Mouse (Mus musculus): ENCODE results near the gene Usb1.
A peak's percentile ranks its signal among the peaks of the same experiment; 100 is the strongest.

Gene Usb1

DNA sequence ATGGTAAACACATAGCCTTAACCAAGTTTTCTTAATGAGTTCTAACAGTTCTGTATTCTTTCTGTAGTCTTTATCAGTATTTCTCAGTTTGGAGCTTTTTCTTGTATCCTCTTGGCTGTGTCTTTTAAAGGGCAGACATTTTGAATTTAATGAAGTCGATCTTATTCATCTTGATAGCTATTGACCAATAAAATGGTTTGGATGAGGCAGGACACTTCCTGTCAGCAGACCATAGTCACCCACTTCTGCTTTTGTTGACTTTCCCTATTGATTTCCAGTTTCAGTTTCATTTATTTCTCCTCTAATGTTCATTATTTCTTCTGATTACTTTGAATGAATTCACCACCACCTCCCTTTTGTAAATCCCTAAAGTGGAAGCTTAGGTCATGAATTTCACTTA, 3.6 kb downstream of the Usb1 start:
- DNase-seq (ENCODE audit: low spot score in 2 of 2): no peak

DNA sequence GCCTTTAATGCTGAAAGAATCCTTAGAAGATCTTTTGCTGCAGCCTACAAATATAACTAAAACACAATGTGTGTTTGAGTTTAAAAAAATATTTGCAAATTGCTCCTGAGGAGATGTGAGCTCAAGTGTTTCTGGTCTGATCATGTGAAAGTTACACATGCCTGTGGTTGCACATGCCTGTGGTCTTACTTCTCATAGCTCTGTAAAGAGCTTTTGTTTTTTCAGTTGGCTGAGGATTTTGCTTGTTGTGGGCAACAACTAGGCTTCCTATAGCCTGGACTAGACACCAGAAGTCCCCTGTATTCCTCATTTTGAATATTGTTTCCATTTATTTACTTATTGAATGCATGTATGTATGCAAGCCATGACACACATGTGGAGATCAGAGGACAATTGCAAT, 4.3 kb downstream of the Usb1 start:
- no peak for DNase-seq (ENCODE audit: low spot score in 2 of 2)

DNA sequence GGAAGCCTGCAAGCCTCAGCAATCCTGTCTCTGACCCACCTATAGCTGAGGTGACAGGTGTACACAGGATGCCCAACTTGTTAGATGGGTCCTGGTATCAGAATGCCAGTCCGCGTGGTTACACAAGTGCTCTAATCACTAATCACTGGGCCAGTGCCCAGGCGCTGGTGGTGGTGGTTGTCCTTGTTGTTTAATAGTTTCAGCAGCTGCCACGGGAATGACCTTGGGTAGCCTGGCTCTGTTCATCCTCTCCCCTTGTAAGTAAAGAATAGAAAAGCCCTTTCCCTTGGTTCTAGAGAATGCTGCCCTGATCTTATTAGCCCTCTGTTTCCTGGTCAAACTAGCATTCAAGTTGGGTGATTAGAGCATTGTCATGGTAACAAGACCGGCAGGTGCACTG, 9.6 kb downstream of the Usb1 start:
- DNase-seq (ENCODE audit: low spot score in 2 of 2): no peak

DNA sequence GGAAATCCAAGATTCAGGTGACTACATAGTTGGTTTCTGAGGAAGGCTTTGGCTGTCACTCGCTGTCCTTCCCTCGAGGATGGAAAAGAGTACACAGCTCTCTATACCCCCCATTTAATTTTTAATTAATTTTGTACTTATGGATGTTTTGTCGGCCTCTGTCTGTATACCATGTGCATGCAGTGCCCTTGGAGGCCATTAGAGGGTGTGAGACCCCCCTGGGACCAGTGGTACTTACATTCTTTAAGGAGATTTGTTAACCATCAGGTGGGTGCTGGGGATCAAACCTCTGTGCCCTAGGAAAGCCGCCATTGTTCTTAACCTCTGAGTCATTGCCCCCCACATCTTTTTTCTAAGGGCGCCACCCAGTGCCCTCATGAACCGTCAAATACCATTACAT, 12.6 kb downstream of the Usb1 start:
- DNase-seq (ENCODE audit: low spot score in 2 of 2): no peak

DNA sequence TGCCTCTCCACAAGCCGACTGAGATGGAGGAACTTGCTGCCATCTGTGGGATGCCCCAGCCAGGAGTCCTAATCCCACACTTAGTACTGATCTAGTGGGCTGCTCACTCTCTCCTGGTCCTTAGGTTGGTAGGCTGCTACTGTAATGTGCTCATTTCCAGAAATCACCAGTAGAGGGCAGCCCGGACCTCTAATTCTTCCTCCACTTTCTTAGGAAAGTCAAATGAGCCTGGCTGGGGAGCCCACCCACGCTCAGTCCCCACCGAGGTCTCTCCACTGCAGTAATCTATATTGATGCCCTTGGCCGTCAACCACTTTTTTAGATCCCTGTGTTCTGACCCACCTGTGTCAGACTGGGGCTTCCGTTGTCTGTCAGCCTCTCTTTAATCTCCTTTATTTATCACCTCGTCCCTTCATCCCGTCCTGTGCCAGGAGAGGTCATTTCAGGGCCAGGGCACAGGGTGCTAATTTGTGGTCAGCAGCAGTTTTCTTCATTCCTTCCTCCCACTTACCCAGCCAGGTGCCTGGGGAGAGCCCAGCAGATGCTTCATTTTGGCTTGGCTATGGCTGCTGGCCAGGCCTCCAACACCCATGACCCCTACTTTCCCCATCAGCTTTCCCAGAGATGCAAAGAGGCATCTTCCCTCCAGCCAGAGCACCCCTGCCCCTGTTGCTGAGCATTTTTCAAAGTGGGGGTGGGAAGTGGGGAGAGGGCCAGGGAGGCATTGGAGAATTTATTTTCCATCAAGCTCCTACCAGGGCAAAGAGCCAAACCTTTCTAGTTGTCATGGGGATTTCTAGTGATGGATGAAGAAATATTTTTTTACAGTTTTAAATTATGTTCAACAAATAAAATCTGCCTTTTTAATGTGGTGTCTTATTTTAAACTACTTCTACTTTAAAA, 14.8 kb downstream of the Usb1 start:
- DNase-seq (ENCODE audit: low spot score in 2 of 2): peak in 1 of 2 experiments; percentile 76

DNA sequence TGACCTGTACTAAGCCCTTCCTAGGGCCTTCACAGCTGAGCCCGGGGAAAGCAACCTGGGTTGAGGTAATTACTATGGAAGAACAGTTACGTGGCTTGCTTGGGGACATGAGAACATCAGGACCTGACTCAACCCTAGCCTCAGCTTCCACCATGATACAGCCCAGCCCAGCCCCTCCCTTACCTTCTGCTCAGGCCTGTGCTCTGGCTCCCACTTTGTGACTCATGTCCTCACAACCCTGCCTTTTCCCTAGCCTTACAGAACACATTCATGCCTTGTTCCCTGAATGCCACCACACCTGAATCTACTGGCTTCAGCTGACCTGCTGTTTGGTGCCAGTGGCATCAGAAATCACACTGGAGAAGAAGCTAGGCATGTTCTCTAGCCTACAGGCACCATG, 16.3 kb downstream of the Usb1 start:
- no peak for DNase-seq (ENCODE audit: low spot score in 2 of 2)

DNA sequence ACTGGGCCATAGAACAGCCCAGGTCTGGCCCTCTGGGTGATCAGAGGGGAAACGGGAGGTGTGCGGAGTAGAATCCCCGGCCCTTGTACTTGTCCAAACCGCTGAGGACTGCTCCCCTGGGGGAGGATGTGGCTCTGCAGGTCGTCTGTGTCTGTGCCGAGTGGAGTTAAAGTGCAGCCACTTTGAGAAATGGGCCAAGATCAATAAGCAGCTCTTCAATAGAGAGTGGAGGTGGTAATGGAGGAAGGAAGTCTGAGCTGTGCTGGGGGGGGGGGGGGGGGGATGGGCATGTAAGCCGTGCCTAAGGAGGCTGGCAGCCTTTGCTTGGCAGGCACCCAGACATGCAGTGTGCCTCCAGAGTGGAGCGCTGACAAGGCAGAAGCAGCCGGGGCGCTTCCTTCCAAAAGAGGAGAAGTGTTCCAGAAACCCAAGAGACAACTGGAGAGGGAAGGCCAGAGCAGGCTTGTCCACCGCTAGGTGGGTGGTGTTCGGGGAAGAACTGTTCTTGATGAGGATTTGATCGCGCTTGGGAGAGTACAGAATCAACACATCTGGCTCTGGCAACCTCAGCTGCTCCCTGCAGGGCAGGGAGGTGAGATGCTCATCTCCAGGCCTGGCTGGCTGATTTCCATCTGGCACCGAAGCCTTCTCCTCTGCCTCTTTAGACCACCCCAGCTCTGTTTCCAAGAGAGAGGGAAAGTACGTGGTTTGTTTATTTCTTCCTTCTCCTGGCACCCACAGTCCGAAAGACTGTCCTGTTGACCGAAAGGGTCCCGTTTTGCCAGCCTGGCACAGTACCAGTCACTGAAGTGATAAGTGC, 16.9 kb downstream of the Usb1 start:
- DNase-seq (ENCODE audit: low spot score in 2 of 2): peak in 1 of 2 experiments; percentile 52

DNA sequence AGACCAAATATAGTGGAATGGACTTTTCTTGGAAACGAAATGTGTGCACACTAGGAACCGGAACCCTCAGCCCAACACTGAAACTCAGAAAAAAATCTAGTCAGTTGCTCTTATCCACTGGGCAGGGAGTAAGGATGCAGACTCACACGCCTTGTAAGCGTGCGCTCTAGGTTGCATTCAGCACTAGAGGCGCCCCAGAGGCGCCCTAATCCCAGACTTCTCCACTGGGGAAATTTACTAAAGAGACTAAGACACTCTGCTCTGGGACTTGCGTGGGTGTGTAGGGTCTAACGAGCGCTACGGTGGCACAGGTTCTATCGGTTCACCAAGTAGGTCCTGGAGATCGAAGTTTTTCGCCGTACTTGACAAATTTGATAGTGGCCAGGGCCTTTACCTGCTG, 19.4 kb downstream of the Usb1 start:
- DNase-seq (ENCODE audit: low spot score in 2 of 2): no peak

DNA sequence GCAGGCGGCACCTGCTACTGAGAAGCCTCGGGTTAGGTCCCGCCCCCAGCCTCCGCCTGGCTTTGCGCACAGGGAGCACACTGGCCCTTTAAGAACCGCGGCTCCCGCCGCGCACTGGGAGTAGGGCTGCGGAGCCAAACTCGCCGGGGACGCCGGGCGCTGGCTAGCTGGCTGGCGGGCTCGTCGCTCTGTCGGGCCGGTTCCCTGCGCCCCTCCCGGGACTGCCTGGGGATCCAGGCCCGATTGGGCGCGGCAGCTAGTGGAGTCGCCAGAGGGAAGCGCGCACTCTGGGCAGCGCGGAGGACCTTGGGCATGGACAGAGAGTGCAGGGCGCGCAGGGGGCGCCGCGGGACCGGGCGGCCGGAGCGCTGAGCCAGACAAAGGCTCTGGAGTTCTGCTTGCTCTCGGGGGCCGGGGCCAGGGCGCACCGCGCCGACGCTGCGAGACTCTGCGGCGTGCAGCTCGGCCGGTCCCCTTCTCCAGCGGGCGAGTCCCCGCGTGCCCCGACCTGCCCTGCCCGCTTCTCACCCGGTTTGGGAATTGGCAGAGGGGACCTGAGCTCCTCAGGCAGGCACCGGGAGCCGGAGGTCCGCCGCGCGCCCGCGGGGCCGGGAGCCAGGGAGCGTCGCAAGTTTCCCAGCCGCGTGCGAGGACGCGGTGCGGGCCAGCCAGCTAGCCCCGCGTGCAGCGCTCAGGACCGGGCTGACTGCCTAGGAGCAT, 20.2 kb downstream of the Usb1 start, which contains the start of gene Mmp15:
Gene Mmp15, plus strand, starts transcription at position 118 of the 720 bp plus-strand sequence.
- peak; percentile 67 to 76 for DNase-seq (ENCODE audit: low spot score in 2 of 2)

DNA sequence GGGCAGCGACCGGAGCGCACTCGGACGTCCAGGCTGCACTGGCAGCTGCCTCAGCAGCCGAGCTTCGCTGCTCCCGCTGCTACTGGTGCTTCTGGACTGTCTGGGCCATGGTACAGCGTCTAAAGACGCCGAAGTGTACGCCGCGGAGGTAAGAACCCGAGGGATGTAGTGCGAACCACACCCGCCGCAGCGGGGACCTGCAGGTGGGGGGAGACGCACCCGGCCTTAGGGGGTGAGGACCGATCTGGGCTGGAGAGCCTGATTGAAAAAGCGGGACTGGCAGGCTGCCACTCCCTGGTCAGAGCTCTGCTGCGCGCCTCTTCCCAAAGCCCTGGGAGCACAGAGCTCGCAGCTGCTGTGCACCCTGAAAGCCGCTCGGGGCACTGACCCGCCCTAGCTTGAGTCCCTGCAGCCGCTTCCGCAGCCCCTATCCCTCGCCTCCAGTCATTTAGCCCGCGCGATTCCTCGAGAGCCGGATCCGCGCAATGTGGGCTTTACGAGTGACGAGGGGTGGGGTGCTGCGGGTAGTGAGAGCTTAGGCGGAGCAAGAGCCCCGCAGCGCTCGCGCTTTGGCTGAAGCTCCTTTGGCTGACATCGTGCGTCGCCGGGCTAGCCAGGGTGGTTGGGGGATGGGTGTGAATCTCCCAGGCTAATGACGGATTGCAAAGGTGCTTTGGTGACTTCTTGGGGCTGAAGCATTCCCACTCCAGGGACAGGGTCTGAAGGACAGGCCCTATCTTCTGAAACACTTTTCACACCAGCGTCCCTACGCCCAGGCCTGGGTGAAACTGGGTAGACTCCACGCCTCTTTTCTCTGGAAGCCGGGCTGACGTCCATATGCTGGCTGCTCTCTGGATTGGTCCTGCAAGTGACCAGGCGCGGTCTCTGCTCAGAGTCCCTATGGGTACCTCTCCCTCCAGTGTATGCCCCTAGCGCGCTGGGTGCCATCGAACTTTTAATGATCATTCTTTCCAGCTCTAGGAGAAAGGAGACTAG, 21.1 kb downstream of the Usb1 start:
- no peak for DNase-seq (ENCODE audit: low spot score in 2 of 2)

DNA sequence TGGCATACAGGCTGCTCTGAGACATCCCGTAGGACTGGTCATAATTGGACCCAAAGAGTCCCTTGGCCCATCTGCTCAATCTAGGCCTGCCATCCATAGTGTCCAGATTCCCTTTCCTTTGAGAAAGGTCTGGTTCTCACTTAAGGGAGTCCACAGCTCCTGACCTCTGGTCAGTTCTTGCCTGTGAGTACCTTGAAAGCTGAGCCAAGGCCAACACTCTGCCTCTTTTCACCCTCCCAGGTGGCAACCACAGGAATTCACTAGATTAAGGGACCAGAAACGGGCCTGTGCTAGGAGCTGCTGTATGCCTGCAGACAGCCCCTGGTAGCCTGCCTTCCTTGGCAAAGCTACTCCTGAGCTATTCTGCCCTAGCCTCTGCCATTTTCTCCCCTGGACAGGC, 22.5 kb downstream of the Usb1 start:
- DNase-seq (ENCODE audit: low spot score in 2 of 2): no peak

DNA sequence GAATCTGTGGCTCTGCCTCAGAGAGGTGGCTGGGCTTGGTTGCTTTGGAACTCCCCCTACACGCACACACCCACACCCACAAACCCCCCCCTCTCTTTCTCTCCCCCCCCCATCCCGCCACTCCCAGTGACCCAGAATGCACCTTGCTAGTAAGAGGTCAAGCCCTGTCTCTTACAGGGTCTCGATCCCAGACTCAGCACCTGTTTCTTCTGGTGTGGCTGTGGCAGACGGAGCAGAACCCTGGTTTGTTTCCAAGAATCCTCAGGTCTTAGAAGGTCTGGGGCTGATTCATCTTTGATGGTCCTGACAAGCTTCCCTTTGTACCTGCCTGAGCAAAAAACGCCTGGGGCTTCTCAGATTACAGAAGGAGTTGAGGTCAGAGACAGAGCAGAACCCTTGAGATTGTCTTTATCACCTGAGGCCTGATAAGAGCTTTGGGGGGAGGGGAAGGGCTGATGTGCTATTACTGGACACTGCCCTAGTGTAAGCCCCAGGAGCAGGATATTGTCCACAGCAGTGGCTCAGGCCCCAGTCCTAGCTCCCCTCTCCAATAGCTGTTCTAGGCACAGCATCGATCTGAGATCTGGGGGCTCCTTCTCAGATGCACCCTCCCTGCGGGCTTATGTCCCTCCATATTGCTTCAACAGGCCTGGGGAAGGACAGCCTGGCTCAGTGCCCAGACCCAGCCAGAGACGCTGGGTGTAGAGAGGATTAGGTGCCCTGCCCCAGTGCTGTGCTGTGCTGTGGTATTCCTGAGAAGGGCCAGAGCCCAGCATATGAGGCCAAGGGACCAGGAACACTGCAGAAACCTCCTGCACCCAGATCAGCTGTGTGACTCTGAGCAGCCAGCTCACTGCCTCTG, 26.7 kb downstream of the Usb1 start:
- no peak for DNase-seq (ENCODE audit: low spot score in 2 of 2)

DNA sequence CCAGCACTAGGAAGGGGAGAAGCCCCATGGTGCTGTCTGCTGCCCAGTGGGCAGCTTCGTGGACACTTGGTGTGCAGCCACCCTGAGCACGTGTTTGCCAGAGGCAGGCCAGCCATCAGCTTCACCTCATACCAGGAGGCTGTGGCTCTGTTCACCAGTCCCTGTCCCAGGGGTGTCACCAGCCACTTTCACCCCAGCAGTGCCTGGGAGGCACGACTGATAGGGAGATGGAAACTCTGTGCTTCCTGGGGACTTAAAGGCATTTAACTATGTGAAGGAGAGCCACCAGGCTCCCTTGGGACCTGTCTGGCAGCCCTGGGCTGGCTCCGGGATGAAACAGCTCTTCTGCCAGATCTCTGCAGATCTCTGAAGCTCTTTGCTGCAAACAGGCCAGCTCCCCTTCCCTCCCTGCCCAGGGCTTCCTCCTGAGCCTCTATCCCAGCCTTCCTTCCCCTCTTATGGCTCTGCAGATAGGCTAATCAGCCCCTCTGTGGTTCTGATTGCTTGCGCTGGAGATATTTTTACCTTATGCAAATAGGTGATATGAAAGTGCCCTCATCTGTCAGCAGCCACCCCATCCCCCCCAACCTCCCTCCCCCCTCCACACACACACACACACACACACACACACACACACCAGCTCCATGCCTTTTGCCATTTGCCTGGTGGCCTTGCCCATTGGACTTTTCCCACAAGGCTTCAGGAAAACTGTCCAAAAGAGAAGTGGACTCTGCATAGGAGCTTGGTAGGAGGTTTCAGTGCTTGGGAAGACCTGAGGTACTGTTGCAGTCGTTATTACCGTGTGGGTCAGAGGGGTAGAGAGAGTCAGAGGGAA, 28.3 kb downstream of the Usb1 start:
- no peak for DNase-seq (ENCODE audit: low spot score in 2 of 2)

DNA sequence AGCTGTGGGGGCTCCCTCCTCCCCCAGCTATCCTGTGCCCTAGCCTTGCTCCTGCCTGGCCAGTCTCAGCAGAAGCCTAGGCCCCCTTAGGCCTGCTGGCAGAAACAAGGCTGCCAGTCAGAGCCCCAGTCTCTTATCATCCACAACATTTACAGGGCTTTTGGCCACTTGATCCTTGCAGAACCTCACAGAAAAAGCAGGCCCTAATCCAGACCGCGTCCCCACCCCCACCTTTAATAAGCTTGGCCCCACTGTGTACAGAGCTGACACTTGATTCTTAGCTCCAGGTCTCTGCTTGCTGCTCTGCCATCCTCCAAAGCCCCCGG, 28.9 kb downstream of the Usb1 start:
- no peak for DNase-seq (ENCODE audit: low spot score in 2 of 2)

DNA sequence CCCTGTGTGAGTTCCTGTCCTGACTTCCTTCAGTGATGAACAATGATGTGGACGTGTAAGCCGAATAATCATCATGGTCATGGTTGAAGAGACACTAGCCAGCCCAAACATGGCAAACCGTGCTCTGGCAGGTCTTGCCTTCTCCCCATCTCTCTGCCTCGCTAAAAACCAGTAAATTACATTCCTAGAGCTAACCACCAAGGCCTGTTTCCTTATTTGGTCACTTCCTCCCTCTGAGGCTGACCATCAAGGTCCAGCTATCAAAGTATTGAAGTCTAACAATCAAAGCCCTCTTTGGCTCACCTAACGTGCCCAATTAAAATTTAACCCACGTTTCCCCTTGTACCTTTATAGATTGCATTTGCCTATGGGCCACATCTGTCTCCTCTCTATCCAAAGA, 30.2 kb downstream of the Usb1 start:
- DNase-seq (ENCODE audit: low spot score in 2 of 2): no peak

DNA sequence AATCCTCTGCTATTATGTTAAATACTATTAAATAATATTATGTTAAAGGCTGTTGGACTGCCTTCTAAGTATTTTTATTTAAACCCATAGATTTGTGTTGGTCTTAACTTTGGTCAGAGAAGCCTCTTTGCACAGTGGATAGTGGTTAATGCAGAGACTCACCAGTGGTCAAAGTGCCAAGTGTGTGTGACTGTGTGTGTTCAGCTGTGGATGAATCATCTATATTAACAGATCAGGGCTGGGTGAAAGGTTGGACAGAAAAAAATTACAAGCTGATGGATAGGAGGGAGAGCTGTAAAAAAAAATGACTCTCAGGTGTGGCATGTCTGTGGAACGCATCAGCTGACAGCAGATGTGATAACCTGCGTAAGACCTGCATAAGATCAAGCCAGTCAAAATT, 31.8 kb downstream of the Usb1 start:
- DNase-seq (ENCODE audit: low spot score in 2 of 2): no peak

DNA sequence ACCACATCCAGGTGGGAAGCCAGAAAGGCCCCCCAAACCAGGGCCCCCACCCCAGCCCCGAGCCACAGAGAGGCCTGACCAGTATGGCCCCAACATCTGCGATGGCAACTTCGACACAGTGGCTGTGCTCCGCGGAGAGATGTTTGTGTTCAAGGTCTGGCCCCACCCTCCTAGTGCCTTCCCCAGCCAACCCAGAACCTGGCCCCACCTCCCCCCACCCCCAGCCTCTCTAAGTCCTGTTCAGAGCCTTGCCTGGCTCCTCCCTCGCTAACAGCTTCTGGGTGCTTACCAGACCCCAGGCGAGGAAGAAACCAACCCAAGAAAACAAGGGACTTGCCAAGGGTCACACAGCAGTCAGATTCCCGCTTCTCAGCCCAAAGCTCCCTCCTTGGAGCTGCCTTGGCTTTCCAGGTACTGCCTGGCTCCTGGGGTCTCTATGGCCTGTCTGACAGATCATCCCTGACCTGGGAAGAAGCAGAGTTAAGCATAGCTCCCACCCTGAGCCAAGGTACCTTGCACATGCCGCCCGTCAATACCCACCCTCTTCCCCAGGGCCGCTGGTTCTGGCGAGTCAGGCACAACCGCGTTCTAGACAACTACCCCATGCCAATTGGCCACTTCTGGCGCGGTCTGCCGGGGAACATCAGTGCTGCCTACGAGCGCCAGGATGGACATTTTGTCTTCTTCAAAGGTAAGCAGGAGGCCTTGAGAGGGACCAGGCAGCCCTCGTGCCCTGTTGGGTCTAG, 37.7 kb downstream of the Usb1 start:
- DNase-seq (ENCODE audit: low spot score in 2 of 2): no peak

DNA sequence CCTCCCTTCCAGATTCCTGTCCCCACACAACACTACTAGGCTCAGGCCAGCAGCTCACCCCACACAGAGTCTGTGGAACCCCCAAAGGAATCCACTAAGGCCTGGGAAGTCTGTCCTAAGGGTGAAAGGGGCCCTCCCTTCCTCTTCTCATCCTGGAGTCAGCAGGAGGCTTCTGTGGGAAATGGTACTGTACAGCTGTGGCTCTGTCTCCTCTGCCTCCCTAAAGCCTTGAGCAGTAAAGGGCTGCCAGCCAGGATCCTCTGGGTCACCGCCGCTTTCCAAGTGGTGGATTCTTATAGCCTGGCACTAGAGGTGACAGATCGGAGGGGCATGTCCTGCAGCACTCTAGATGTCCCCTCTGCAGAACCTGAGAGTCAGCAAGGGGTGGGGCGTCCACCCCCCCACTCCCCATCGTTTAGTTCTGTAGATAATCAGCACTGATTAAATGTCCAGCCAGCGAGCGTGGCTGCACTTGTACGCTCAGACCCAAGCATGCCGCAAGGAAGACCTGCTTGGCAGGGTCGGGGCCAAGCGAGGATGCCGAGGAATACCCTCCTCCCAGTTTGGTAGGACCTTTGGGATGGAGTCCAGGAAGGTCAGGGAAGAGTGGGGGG, 41.4 kb downstream of the Usb1 start:
- DNase-seq (ENCODE audit: low spot score in 2 of 2): no peak

Measured in urinary bladder, postnatal 4 days (tissue).